Mouse (Mus musculus): ENCODE measurements around the gene Dnmbp.

Gene Dnmbp

DNA sequence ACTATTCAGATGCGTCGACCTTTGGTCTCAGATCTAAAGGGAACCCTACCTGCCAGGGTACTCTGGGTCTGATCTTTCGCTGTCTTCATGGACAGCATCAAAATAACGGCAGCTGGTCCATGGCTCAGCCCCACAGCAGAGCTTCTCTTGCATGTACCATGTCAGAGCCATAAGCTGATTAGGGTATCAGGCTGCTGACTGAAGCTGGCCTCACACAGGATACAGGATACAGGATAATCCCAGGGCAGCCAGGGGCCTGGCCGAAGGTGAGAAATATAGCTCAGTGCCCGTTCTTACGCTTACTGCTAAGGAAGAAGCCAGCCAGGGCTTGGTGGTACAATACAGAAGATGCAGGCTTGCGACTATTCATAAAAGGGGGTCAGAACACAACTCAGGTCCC, 4.6 kb upstream of the Dnmbp start:
- DNase-seq (ENCODE audit: low spot score) = no peak

DNA sequence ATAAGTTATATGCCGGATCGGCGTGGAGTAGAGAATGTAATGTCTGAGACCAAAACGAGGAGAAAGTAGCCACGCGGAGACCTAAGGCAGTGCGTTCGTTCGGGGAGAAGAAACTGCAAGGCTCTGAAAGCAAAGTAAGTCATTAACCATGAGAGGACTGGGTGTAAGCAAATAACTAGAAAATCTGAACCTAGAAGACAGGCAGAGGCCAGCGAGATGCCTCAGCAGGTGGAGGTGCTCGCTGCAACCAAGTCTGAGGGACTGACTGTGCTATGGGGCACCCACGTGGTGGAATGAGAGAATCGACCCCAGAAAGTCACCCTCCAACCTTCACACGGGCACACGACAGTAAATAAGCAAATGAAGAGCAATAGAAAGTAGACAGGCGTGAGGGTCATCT, 3.1 kb upstream of the Dnmbp start:
- DNase-seq (ENCODE audit: low spot score) = no peak

DNA sequence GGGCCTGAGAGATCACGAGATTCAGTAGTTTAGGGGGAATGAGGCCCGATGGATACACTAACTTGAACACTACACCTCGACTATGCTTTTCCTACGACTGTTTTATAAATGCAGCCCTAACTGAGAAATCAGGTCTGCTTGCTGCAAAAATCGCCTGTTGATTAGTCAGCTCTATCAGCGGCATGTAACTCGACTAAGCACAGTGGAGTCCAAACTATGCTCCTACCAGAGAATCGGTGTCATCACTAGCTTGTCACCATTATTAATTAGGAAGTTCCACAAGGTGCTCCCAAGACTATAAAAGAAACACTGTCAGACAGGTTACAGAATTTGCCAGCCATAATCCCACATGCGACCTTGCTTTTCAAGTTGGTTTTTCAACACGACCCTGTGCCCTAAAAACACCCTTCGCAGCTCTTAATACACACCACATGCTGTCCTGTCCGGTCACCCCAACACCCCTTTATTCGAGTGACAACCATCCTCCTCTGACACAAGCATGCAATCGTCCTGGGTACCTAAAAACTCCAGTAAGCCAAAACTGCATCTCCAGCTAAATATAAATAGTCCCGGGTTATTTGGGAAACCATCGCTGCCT, 721 bp downstream of the Dnmbp start:
- DNase-seq (ENCODE audit: low spot score) = no peak

DNA sequence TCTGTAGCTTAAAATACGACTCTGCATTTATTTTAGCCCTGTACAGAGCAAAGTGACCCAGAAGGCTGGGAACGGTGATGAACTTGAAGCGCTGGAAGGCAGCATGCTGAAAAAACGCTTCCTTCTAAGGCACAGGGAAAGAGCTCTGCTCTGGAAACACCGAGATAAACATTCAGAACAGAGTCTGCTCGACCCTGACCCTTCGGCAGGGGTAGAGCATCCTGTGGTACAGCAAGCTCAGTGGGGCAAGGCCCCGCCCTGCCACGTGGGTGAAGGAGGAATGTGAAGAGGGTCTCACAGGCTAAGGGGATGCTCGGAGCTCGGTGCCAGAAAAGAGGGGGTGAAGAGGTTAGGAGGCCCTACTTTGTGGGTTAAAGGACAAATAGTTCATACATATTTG, 1.6 kb downstream of the Dnmbp start:
- no peak for DNase-seq (ENCODE audit: low spot score)

- DNase-seq (ENCODE audit: low spot score) = no peak
Measured at GRCm38 (mm10) chr19:43930926-43931325, 9.1 kb downstream of the Dnmbp start.

DNA sequence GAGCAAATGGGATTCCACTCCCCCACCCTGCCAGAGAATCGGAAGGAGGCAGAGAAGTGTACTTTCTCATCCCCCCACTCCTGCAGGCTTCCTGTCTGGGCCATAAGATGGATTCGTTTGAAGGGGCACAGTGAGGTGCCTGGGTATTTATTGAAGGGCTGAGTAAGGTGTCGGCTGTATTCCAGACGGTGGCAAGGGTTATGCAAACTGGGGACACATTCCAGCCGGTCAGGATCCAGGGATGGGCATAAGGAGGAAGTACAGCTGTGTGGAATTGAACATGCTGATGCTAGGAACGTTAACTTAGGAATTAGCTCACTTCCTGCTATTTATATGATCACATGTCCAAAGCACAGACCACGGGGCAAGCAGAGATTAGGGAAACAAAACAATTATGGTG, 9.6 kb downstream of the Dnmbp start:
- no peak for DNase-seq (ENCODE audit: low spot score)

DNA sequence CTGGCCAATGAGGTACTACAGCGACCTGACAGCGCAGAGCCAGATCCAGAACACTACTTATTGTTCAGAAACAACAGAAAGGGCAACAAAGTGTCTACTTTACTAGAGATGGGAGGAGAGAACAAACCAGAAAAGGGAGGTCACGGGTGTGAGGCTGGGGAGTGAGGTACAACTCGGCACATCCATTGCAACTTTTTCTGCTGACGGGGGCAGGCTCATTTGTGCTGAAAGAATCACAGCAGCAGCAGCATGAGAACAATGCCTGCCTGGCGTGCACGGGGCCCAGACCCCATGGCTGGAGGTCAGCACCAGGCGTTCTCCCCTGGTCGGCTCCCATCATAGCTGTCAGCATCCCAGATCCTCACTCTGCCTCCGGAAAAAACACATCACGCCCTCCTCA, 10.1 kb downstream of the Dnmbp start:
- no peak for DNase-seq (ENCODE audit: low spot score)

DNA sequence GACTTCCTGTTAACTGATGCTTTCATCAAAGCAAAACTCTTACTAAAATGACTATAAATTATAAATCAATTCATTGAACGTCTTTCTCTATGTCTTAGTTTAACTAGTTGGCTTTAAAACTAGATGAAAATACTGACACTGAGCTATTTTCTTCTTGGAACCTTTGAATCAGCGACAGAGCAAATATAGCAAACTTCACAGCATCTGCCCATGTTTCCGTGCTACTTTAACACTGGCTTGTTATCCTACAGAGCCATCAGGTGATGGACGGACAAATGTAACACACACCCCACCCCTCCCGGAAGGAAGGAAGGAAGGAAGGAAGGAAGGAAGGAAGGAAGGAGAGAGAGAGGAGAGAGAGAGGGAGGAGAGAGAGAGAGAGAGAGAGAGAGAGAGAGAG, 12.0 kb downstream of the Dnmbp start:
- DNase-seq (ENCODE audit: low spot score) = no peak

GRCm38 (mm10) chr19:43927057-43927456, 12.9 kb downstream of the Dnmbp start:
- no peak for DNase-seq (ENCODE audit: low spot score)

DNA sequence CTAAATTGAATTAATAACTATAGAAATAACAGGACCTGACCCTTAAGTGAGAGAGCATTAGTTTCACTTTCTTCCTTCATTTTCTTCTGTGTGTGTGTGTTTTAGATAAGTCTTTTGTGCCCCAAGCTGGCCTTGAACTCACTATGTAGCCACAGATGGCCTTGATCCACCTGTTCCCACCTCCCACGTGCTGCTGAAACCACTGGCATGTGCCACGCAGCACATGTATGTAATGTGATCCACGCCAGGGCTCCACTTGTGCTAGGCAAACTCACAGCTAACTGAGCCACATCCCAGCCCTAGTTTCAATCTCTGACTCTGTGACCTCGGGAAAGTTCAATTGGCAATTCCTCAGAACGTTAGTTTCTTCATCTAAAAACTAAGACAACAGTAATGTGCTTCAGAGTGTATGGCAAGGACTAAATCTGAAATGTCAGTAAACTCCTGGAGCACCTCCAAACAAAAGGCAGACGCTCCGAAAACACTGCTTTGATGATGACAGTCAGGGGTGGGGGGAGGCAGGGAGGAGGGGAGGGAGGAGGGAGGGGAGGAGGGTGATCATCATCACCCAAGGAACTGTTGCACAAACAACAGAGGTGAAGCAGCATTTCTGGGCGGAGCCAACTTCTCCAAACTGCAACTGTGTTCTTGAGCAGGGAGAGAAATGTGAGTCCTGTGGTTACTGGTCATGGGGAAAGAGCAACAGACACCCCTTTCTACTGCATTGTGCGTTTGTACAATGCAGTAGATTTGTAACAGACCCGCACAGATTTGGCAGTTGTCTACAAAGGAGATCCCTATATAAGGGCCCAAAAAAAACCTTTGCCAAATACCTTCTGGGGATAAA, 13.6 kb downstream of the Dnmbp start:
- no peak for DNase-seq (ENCODE audit: low spot score)

GRCm38 (mm10) chr19:43924361-43924760, 15.6 kb downstream of the Dnmbp start:
- no peak for DNase-seq (ENCODE audit: low spot score)

GRCm38 (mm10) chr19:43922963-43923362, 17.0 kb downstream of the Dnmbp start:
- no peak for DNase-seq (ENCODE audit: low spot score)

DNA sequence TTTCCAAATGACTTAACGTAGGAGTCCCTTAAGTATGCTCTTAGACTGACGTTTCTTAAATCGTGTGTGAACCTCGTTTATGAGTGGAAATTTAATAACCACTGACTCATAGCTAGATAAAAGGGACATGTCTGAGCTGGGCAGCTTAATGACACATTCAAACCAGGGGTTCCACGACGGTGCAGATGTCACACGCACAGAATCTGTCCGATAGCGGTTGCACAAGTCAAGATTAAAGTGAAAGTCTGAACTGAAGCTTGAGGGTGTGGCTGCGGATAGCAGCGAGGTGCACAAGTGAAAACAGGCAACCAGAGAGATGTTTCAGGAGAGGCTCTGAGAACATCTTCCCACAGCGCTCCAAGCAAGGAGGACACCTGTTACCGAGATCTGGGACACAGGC, 18.6 kb downstream of the Dnmbp start:
- DNase-seq (ENCODE audit: low spot score) = no peak

DNA sequence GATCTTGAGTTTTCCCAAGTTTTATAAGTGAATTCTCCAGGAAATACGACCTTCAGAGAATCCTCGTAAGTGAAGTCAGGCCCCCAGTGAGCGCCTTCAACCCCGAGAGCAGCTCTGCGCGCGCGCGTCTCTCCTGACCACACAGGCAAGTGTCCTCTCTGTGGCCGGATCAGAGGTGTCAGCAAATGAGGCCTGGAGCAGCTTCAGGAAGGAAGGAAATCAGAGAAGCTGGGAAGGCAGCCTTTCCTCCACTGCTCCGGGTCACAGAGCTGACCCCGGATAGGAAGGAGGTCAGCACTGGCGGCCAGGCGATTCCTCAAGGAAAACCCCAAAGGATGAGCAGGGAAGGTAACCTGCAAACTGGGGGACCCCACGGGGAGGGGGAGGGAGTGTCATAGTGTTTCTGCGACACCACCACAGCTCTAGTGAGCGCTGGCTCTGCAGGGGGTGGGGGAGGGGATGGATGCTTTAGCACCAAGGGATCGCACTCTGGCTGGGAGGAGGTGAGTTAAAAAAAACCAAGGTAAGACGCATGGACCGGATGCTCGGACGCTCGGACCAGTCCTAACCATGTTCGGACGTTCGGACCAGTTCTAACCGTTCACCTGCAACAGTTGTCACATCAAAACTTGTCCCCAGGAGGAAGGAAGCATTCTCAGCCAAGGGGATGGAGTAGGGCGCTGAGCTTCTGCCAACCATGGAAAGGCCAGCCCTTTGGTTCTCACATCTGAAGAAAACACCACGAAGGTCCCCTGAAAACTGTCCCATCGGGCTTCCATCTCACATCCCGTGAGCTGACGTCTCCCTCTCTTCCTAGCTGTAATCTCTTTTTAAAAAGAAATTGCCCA, 19.3 kb downstream of the Dnmbp start:
- DNase-seq (ENCODE audit: low spot score) = no peak

DNA sequence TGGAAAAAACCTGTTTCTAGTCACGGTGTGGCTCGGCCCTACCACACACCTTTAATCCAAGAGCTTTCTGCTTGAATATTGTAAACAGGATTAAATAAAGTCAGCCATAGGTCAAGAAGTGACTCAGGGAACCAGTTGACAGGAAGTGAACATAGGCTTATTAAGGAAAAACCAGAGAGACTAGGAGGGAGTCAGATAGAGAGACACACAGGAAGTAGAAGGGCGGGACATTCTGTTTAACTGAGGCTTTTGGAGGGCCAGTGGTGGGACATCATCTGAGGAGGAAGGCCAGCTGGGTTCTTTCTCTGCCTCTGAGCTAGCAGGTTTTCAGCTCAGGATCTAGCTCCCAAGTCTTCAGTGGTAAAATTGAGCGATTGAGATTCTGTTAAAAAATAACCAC, 20.1 kb downstream of the Dnmbp start:
- DNase-seq (ENCODE audit: low spot score) = no peak

GRCm38 (mm10) chr19:43918834-43919233, 21.2 kb downstream of the Dnmbp start:
- no peak for DNase-seq (ENCODE audit: low spot score)

DNA sequence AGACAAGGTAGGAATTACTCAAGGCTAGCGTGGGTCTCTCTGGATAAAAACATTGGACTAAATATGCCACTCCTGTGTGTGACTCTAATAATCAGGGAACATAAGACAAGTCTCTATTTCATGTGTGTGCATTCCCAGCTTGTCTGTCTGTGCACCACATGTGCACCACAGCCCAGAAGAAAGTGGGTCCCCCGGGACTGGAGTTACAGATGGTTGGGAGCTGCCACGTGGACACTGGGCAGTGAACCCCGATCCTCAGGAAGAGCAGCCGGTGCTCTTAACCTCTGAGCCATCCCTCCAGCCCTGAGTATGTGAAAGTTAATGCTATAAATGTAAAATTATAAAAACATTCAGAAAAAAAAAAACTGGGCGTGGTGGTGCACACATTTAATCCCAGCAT, 22.2 kb downstream of the Dnmbp start:
- DNase-seq (ENCODE audit: low spot score) = no peak

GRCm38 (mm10) chr19:43917406-43917691, 22.6 kb downstream of the Dnmbp start:
- DNase-seq (ENCODE audit: low spot score) = no peak

GRCm38 (mm10) chr19:43916586-43917405, 23.2 kb downstream of the Dnmbp start:
- DNase-seq (ENCODE audit: low spot score) = no peak

- no peak for DNase-seq (ENCODE audit: low spot score)
Measured at GRCm38 (mm10) chr19:43915431-43915830, 24.6 kb downstream of the Dnmbp start.

GRCm38 (mm10) chr19:43914986-43915385, 25.0 kb downstream of the Dnmbp start:
- DNase-seq (ENCODE audit: low spot score) = no peak

- DNase-seq (ENCODE audit: low spot score) = no peak
Measured at GRCm38 (mm10) chr19:43912775-43913486, 27.1 kb downstream of the Dnmbp start.

All from layer of hippocampus, adult 9-10 months (tissue).